Mouse (Mus musculus) G1E (cell line): ENCODE measurements around the gene Kcnb1.

ENCODE experiments used
- CTCF ChIP-seq: IDR thresholded peaks from 2 replicates; pipeline ENCODE4 v1.5.1; 2012; ENCODE audit warnings: low read depth, low read length, inconsistent platforms, mixed read lengths
- GATA1 ChIP-seq: IDR thresholded peaks from 2 replicates; pipeline ENCODE4 v1.6.1; 2012; ENCODE audit warnings: borderline replicate concordance, low read length, inconsistent platforms, mixed read lengths
- GATA2 ChIP-seq: IDR thresholded peaks from 2 replicates; pipeline ENCODE4 v1.6.1; 2012; ENCODE audit warnings: low read depth, low read length, inconsistent platforms, borderline replicate concordance
- POLR2AphosphoS5 ChIP-seq: IDR thresholded peaks from 2 replicates; pipeline ENCODE4 v1.6.1; 2012; ENCODE audit warnings: low read depth, low read length, inconsistent platforms; ENCODE audit not compliant: insufficient replicate concordance
- TAL1 ChIP-seq: conservative IDR thresholded peaks from 2 replicates; pipeline ENCODE4 v1.6.1; 2012; ENCODE audit warnings: low read depth, low read length, inconsistent platforms, mixed read lengths

- TF ChIP-seq CTCF: no peak
- no peak for TF ChIP-seq GATA1
- TF ChIP-seq GATA2: no peak
- no peak for TF ChIP-seq TAL1
- no peak for TF ChIP-seq POLR2AphosphoS5
Measured at GRCm38 (mm10) chr2:167233771-167234170, 43.8 kb upstream of the Kcnb1 start.
